Mouse (Mus musculus) Patski (cell line): Measurements from ENCODE around the gene Tbc1d30. TPM values are rescaled to one million over a fixed set of nuclear protein-coding genes. Genes with fewer than 3 reads are reported as not detected.

Source experiments
- ATAC-seq: fragments of 100-300 bp; one replicate; pipeline ENCODE4 v1.8.0; 2021
- CTCF ChIA-PET: fragments of 350-600 bp; sonication (Branson Sonifier 250); formaldehyde crosslinking; loops from one replicate; lab custom pipeline; 2022; ENCODE audit warnings: inconsistent platforms; lab: Charles Lee
- POLR2A ChIA-PET: fragments of 350-600 bp; sonication (Branson Sonifier 250); formaldehyde crosslinking; loops from one replicate; lab custom pipeline; 2022; ENCODE audit warnings: antibody characterized with exemption, inconsistent platforms; lab: Charles Lee
- DNase-seq: peaks from one replicate; pipeline ENCODE4 v3.0.0-alpha.2; 2011; ENCODE audit warnings: low read depth, low spot score
- H3K27me3 ChIP-seq: fragments of 371-371 bp; one replicate; pipeline ENCODE4 v1.5.1; 2021
- CTCF ChIP-seq: fragments of 100-300 bp; IDR thresholded peaks from one replicate; pipeline ENCODE4 v1.5.1; 2021
- in situ Hi-C: fragments of 300-500 bp; cut with MboI; formaldehyde crosslinking; loops from 3 replicates; pipeline ENCODE4 v1.11.1; 2018; ENCODE audit warnings: low pct_unique_long_range_greater_than_20kb, mixed read lengths
- polyA plus RNA-seq: library from polyadenylated mRNA; unstranded; gene quantifications from one replicate; pipeline ENCODE4 v1.2.3, GENCODE M21; 2021

Gene Tbc1d30
- polyA plus RNA-seq, 1 experiment from 2014 or later: 0.24 TPM

- CTCF ChIA-PET: no interaction called here
- POLR2A ChIA-PET: no interaction called here
- TF ChIP-seq CTCF: no peak
- DNase-seq (no peak), ATAC-seq (no peak)
- H3K27me3 ChIP-seq: peaks cover 3% of the 10 kb centered on the region
- in situ Hi-C loops: no loop called here
Measured at GRCm38 (mm10) chr10:121227403-121227802, 123.7 kb downstream of the Tbc1d30 start.

- ATAC-seq (no peak), DNase-seq (no peak)
- CTCF ChIA-PET: no interaction called here
- in situ Hi-C loops: no loop called here
- peak; percentile 67 for TF ChIP-seq CTCF
- H3K27me3 ChIP-seq: peaks cover 3% of the 10 kb centered on the region
- POLR2A ChIA-PET: interaction anchor here (0.6 kb wide), 1 partner anchor 21 kb away, joined by 3 read pairs; no protein-coding TSS in a partner anchor
Measured at GRCm38 (mm10) chr10:121225636-121226035, 125.4 kb downstream of the Tbc1d30 start.

GRCm38 (mm10) chr10:121222881-121223280 lies 128.2 kb downstream of the Tbc1d30 start:
- in situ Hi-C loops: no loop called here
- POLR2A ChIA-PET: no interaction called here
- ATAC-seq: no peak

GRCm38 (mm10) chr10:121218616-121219015 lies 132.5 kb downstream of the Tbc1d30 start:
- DNase-seq (no peak), ATAC-seq (no peak)
- H3K27me3 ChIP-seq: no peaks in the 10 kb centered on the region
- in situ Hi-C loops: no loop called here
- no peak for TF ChIP-seq CTCF
- POLR2A ChIA-PET: no interaction called here
- CTCF ChIA-PET: no interaction called here

More at GRCm38 (mm10) chr10:121222881-121223280, 128.2 kb downstream of the Tbc1d30 start:
- DNase-seq: no peak
- TF ChIP-seq CTCF: no peak
- CTCF ChIA-PET: no interaction called here
- no peaks in the 10 kb centered on the region for H3K27me3 ChIP-seq

GRCm38 (mm10) chr10:121216804-121217203 lies 134.3 kb downstream of the Tbc1d30 start:
- POLR2A ChIA-PET: no interaction called here
- DNase-seq (no peak), ATAC-seq (no peak)
- TF ChIP-seq CTCF: no peak
- no peaks in the 10 kb centered on the region for H3K27me3 ChIP-seq
- CTCF ChIA-PET: interaction anchor here (1.1 kb wide), 2 partner anchors 23 to 184 kb away, joined by 3 read pairs; no protein-coding TSS in a partner anchor
- in situ Hi-C loops: no loop called here

Other genes with a start within 250 kb of the Tbc1d30 start
- 198 TPM for gene Gns, start 13.8 kb upstream of the Tbc1d30 start, polyA plus RNA-seq
- 27.0 TPM for gene Rassf3, start 125.1 kb upstream of the Tbc1d30 start, polyA plus RNA-seq
- 43.5 TPM for gene Tbk1, start 235.5 kb upstream of the Tbc1d30 start, polyA plus RNA-seq